In genomic region chr13:60427755-60428385, GRCm38 (mm10) we compare ENCODE assay signal across 7 mouse cellular contexts.
DNase-seq lines count a peak whose midpoint lies in the region; ATAC-seq lines count a peak whose summit lies in the region.

No protein-coding gene starts in this region.

- no peak overlapping the region for H3K4me3 ChIP-seq in heart, embryonic 13.5 days
- no peak overlapping the region for H3K4me3 ChIP-seq in limb, embryonic 12.5 days (replicated peaks)

- WGBS in heart, embryonic 13.5 days = 40% methylated on average over 12 of the region's 12 CpGs
- WGBS in limb, embryonic 12.5 days = 21% methylated on average over 12 of the region's 12 CpGs

- no peak for ATAC-seq in heart, embryonic 13.5 days (ENCODE audit: extremely low read depth, insufficient number of reproducible peaks, low FRiP score, low TSS enrichment)
- ATAC-seq in limb, embryonic 12.5 days (ENCODE audit: insufficient number of reproducible peaks, insufficient read depth, low FRiP score, low TSS enrichment, low read depth) = no peak
- ATAC-seq in cerebellum, adult (ENCODE audit: insufficient number of reproducible peaks, low FRiP score, low TSS enrichment) = no peak

- H3K27ac ChIP-seq in heart, embryonic 13.5 days (replicated peaks) = no peak overlapping the region
- peak overlapping the region; percentile 89 for H3K27ac ChIP-seq in limb, embryonic 12.5 days

- no peaks in the 10 kb centered on the region for H3K9me3 ChIP-seq in heart, embryonic 13.5 days
- H3K9me3 ChIP-seq in limb, embryonic 12.5 days = 0 out of 2 replicates have a peak, but pooled peaks cover under 1% of the 10 kb centered on the region

- DNase-seq in 416B (ENCODE audit: low read depth) = peak; percentile 21
- DNase-seq in embryo, embryonic 11 days = peak; percentile 44
- DNase-seq in layer of hippocampus, postnatal 25 days (ENCODE audit: extremely low spot score in 1 of 2, low spot score in 1 of 2) = no peak
- no peak for DNase-seq in liver

- peak overlapping the region; percentile 33; the same call in 1 of the 2 replicates for H3K9ac ChIP-seq in heart, embryonic 13.5 days
- no peak overlapping the region for H3K9ac ChIP-seq in limb, embryonic 12.5 days (replicated peaks)

- H3K4me2 ChIP-seq in heart, embryonic 13.5 days = peak overlapping the region; percentile 38
- H3K4me2 ChIP-seq in limb, embryonic 12.5 days = peak overlapping the region; percentile 38

- H3K36me3 ChIP-seq in heart, embryonic 13.5 days = no peaks in the 10 kb centered on the region
- no peaks in the 10 kb centered on the region for H3K36me3 ChIP-seq in limb, embryonic 12.5 days

- H3K27me3 ChIP-seq in heart, embryonic 13.5 days (replicated peaks) = no peaks in the 10 kb centered on the region
- H3K27me3 ChIP-seq in limb, embryonic 12.5 days = no peaks in the 10 kb centered on the region

- peaks cover 11% of the 10 kb centered on the region for H3K4me1 ChIP-seq in heart, embryonic 13.5 days
- peaks cover 38% of the 10 kb centered on the region for H3K4me1 ChIP-seq in limb, embryonic 12.5 days (replicated peaks)

Comparison
In these comparisons a context has a peak if more than half of its experiments do, and no peak if none do; other contexts are left out.
1. DNase-seq: peak in 416B (single experiment) and embryo, embryonic 11 days (single experiment); none in layer of hippocampus, postnatal 25 days (0 of 2) and liver (single experiment).